Mouse (Mus musculus) induced T-regulatory cell, adult 2 months (primary cell): ENCODE results near the gene Zswim7.
A peak's percentile ranks its signal among the peaks of the same experiment; 100 is the strongest.

Source experiments
- DNase-seq: peaks from one replicate; pipeline ENCODE4 v3.0.0-alpha.2; 2012; ENCODE audit warnings: low read depth

Gene Zswim7

GRCm38 (mm10) chr11:62253380-62253779, 27.8 kb downstream of the Zswim7 start:
- no peak for DNase-seq

DNA sequence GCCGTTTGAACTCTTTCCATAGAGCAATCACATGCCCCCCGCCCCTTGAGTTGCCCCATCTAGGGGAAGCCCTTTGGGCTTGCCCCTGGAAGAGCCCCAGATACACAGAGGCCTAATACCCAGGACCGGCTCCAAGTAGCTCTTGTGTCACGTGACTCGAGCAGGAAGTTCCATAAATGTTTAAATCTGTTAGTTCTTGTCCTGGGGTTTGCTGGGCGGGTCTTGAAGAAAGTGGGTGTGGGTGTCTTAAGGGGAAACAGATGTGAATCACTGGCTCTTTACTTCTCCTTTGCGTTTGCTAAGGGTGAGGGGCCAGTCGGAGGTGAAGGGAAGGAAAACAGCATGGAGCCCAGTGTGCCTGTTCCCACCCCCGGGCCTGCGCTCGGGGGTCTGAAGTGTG, 30.1 kb downstream of the Zswim7 start:
- peak; percentile 28 for DNase-seq

DNA sequence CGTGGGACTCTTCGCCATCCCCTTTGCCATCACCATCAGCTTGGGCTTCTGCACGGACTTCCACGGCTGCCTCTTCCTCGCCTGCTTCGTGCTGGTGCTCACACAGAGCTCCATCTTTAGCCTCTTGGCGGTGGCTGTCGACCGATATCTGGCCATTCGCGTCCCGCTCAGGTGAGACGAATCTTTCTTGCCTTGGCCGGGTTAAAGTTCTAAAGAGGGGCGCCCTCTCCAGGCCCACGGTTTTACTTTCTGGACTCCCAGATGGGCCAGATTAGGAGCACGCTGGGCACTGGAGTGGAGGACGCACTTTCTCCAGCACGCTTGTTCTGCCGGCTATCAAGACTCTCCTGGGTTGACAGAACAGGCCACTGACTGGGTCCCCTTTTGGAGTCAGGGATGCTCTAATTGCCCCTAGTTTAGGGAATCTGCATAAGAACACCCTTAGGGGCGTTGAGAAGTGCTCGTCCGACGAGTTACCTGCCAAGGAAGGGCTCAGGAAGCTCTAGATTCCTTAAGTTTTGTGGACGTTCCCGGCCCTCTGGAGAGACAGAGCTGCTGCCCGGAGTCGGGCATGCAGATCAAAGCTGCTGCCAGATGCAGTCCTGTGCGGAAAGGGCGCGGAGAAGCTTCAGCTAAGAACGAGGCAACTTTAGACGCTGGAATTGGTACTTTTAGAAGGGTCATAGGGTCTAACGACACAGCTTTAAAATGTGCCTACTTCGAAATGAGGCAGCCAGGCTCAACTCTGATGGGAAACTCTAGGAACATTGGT, 31.7 kb downstream of the Zswim7 start:
- DNase-seq: no peak

GRCm38 (mm10) chr11:62248401-62249244, 32.6 kb downstream of the Zswim7 start, which contains the start of gene Adora2b:
Adora2b (plus strand) TSS chr11:62248984.
- DNase-seq: peak; percentile 74

GRCm38 (mm10) chr11:62247759-62248400, 33.3 kb downstream of the Zswim7 start:
- DNase-seq: peak; percentile 23

DNA sequence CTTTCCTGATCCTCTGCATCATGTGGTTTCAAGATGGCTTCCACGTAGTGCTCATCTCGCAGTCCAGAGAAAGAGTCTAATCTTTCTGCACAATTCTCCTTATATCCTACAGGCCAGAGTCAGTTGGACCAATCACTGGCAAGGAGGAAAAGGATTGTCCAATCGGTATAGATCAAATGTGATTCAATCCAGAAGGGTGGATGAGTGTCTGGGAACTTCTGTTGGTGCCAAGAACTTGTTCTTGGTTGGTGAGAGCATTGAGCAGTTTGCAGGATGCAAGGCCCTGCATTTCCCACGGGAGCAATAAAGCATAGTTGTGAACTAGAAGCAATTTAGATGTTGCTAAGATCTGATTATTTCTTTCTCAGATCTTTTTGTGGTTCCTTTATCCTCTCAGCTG, 36.7 kb downstream of the Zswim7 start:
- DNase-seq: no peak

- DNase-seq: no peak
Observed at GRCm38 (mm10) chr11:62243871-62244270, 37.3 kb downstream of the Zswim7 start.

GRCm38 (mm10) chr11:62240631-62241261, 40.4 kb downstream of the Zswim7 start:
- DNase-seq: no peak

DNA sequence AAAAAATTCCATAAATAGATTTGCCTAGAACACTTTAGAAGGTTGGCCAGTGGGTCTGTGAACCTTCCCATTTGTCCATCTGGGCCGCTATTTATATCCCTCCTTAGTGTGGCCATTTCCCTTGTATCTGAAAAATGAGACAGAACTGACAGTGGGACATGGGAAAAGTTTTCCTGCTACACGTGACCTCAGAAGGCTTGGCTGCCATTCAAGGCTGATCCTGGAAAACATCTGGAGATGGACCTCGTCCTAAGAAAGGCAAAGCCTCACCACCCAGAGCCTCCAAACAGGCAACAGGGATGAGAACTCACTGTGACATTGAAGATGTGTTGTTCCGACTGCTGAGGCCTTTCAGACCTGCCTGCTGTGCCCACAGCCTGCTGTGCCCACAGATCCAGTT, 56.4 kb downstream of the Zswim7 start:
- no peak for DNase-seq

DNA sequence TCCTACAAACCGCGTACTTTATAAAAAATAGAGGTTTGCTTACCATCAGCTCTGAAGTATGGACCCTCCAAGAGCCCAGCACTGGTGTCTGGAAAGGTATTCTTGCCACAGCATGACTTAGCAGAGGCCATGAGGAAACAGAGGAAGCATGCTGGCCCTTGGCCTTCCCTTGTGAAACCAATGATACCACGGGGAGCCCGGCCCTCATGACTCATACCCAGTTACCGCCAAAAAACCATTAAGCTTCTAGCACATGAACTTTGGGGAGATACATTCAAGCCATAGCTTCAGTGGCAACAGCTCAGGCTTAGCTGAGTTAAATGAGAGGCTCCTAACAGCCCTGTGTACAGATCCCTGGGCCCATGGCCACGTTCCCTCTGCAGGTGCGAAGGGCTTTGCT, 57.2 kb downstream of the Zswim7 start:
- no peak for DNase-seq

- DNase-seq: no peak
Observed at GRCm38 (mm10) chr11:62223416-62223815, 57.8 kb downstream of the Zswim7 start.

DNA sequence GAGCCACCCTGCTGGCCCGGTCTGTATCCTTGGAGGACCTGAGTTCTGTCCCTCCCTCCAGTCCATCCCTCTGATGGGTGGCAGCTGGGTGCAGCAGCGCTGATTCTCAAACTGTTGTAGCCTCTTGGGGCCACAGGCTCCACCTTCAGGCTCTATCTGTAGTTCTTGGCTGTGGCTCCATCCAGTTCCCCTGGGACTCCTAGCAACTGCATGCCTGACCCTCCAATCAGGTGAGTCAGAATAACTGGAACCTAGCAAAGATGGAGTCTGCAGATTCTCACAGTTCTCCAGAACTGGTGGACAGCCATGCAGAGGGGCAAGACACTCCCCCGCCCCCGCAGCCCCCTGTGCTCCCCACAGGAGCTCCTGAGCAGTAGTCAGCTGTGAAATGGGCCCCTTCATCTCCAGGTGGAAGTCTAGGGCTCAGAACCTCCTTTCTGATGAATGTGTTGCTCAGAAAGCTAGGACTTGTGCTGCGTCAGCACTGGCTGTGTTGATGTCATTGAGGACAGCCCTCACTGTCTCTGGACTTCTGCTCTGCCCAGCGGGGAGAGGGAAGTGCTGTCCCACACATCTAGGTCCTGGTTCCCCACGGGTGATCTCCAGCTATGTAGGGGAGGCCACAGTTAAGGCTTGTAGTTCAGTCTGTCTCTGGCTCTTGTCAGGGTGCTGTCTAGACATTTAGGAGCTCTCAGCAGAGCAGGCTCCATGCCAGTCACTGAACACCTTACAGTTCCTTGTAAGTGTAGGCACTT, 60.2 kb downstream of the Zswim7 start:
- DNase-seq: no peak

- no peak for DNase-seq
Observed at GRCm38 (mm10) chr11:62217751-62218150, 63.4 kb downstream of the Zswim7 start.
